Mouse (Mus musculus) gastrocnemius, postnatal 4 days (tissue): ENCODE measurements at regions not wholly inside any gene's neighbourhood (a gene's known extent, or its start where the extent isn't known, plus 50 kb on each side); places are given as distances from the start of the nearest gene placed in this dataset.

ENCODE experiments used
- DNase-seq, 2 experiments: peaks; one replicate each; pipeline ENCODE4 v3.0.0; 2021 to 2022; ENCODE audit warnings: low spot score in 2 of 2, mixed read lengths in 2 of 2

- DNase-seq = no peak
Observed at GRCm38 (mm10) chr4:54027565-54028237, 201.9 kb downstream of the Tmem38b start.

GRCm38 (mm10) chr4:54045258-54046029 is 219.6 kb downstream of the Tmem38b start:
- DNase-seq = no peak

- DNase-seq = no peak
Observed at GRCm38 (mm10) chr4:54064331-54064730, 238.5 kb downstream of the Tmem38b start.

- DNase-seq = no peak
Observed at GRCm38 (mm10) chr4:54071951-54072350, 246.1 kb downstream of the Tmem38b start.

GRCm38 (mm10) chr4:54072482-54072881 is 246.6 kb downstream of the Tmem38b start:
- DNase-seq = no peak

GRCm38 (mm10) chr4:54072932-54073331 is 247.1 kb downstream of the Tmem38b start:
- no peak for DNase-seq

- no peak for DNase-seq
Observed at GRCm38 (mm10) chr4:54073483-54073882, 247.6 kb downstream of the Tmem38b start.

- no peak for DNase-seq
Observed at GRCm38 (mm10) chr4:54074226-54074625, 248.4 kb downstream of the Tmem38b start.

- DNase-seq = no peak
Observed at GRCm38 (mm10) chr4:54080526-54080925, 254.7 kb downstream of the Tmem38b start.

GRCm38 (mm10) chr4:54081411-54081810 is 255.6 kb downstream of the Tmem38b start:
- no peak for DNase-seq

- DNase-seq = no peak
Observed at GRCm38 (mm10) chr4:54084747-54085146, 258.9 kb downstream of the Tmem38b start.

- DNase-seq = no peak
Observed at GRCm38 (mm10) chr4:54094285-54094997, 268.6 kb downstream of the Tmem38b start.

GRCm38 (mm10) chr4:54095200-54095930 is 269.5 kb downstream of the Tmem38b start:
- DNase-seq = no peak

- DNase-seq = no peak
Observed at GRCm38 (mm10) chr4:54097543-54097942, 271.7 kb downstream of the Tmem38b start.

GRCm38 (mm10) chr4:54100282-54100681 is 274.4 kb downstream of the Tmem38b start:
- no peak for DNase-seq

- no peak for DNase-seq
Observed at GRCm38 (mm10) chr4:54106976-54107375, 281.1 kb downstream of the Tmem38b start.

- DNase-seq = peak in 1 of 2 experiments; percentile 26
Observed at GRCm38 (mm10) chr4:54116310-54116709, 290.5 kb downstream of the Tmem38b start.

GRCm38 (mm10) chr4:54118179-54118846 is 292.5 kb downstream of the Tmem38b start:
- DNase-seq = no peak

- no peak for DNase-seq
Observed at GRCm38 (mm10) chr4:54128717-54129698, 303.2 kb downstream of the Tmem38b start.

- DNase-seq = no peak
Observed at GRCm38 (mm10) chr4:54156146-54156545, 330.3 kb downstream of the Tmem38b start.
